Mouse (Mus musculus) retina, embryonic 14.5 days (tissue): Measurements from ENCODE around the gene BC003965.
"Not testable (repeated sequence)": the region's sequence is repeated elsewhere in the genome, so short reads cannot be mapped to it uniquely, and the experiment has no call there.

Experiments
- DNase-seq: peaks from one replicate; pipeline ENCODE4 v3.0.0-alpha.2; 2015; ENCODE audit warnings: low spot score

BC003965 gene

GRCm38 (mm10) chr17:25219492-25220295 is 35.3 kb downstream of the BC003965 start:
- no peak for DNase-seq

- DNase-seq = no peak
Measured at GRCm38 (mm10) chr17:25220746-25221145, 36.4 kb downstream of the BC003965 start.

GRCm38 (mm10) chr17:25221821-25222503 is 37.6 kb downstream of the BC003965 start:
- DNase-seq = peak; percentile 36

- DNase-seq = not testable (repeated sequence)
Measured at GRCm38 (mm10) chr17:25222504-25222940, 38.2 kb downstream of the BC003965 start.

- no peak for DNase-seq
Measured at GRCm38 (mm10) chr17:25222951-25223601, 38.7 kb downstream of the BC003965 start.

GRCm38 (mm10) chr17:25224586-25225222 is 40.4 kb downstream of the BC003965 start:
- no peak for DNase-seq

- DNase-seq = no peak
Measured at GRCm38 (mm10) chr17:25225659-25226058, 41.3 kb downstream of the BC003965 start.

- DNase-seq = no peak
Measured at GRCm38 (mm10) chr17:25227991-25228390, 43.6 kb downstream of the BC003965 start.

GRCm38 (mm10) chr17:25230014-25230655 is 45.8 kb downstream of the BC003965 start:
- DNase-seq = not testable (repeated sequence)

- no peak for DNase-seq
Measured at GRCm38 (mm10) chr17:25230700-25231099, 46.3 kb downstream of the BC003965 start.

GRCm38 (mm10) chr17:25231621-25232020 is 47.3 kb downstream of the BC003965 start:
- not testable (repeated sequence) for DNase-seq

GRCm38 (mm10) chr17:25235635-25236034 is 51.3 kb downstream of the BC003965 start:
- DNase-seq = no peak
